Mouse (Mus musculus): ENCODE measurements around the gene Brix1. TPM values are rescaled to one million over a fixed set of nuclear protein-coding genes. Genes with fewer than 3 reads are reported as not detected.
"Not testable (repeated sequence)": the region's sequence is repeated elsewhere in the genome, so short reads cannot be mapped to it uniquely, and the experiment has no call there.

Gene Brix1
- total and polyA plus RNA-seq, 3 experiments = 66.6 to 319 (median 72.9) TPM

DNA sequence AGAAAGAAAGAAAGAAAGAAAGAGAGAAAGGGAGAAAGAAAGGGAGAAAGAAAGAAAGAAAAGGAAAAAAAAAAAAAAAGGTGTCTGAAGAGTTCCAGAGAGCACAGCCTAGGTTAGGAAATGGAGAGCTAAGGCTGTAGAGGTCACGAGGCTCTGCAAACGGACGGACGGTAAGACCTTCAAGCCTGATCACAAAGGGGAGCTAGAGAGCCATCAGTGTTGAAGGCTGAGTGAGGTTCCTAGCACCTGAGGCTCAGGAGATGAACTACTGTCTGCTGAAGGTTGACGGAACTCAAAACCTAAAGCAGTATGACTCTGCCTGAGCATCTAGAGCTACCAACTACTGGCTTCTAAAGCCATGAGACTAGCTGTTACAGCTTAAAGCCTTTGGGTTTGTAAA is 48.8 kb upstream of the Brix1 start:
- TF ChIP-seq JUND (IDR thresholded peaks at IDR 0.05; ENCODE audit: low read depth, low read length) (no peak), ELF1 (IDR thresholded peaks at IDR 0.05; ENCODE audit: low read depth, low read length) (no peak), ZC3H11A (IDR thresholded peaks at IDR 0.05; ENCODE audit: low read depth, low read length) (no peak)

DNA sequence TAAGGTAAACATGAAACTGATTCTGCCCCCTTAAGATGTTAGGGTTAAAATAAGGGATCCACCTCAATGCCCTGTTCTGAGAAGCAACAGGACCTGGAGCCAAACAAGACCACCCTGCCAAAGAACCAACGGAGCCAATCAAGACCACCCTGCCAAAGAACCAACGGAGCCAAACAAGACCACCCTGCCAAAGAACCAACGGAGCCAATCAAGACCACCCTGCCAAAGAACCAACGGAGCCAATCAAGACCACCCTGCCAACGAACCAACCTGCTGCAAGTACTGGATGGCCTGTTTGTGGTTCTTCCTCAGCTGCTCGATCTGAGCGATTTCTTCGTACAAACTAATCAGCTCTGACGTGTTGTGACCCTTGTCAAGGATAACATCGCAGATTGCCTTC is 47.6 kb upstream of the Brix1 start:
- not testable (repeated sequence) for H3K9me3 ChIP-seq (replicated peaks; ENCODE audit: insufficient read depth, low read length); H3K36me3 ChIP-seq (ENCODE audit: control insufficient read depth in 1 of 2, insufficient read depth in 2 of 2, low read length in 2 of 2); H3K4me1 ChIP-seq (ENCODE audit: control insufficient read depth in 1 of 2, insufficient read depth in 2 of 2, low read length in 2 of 2); H3K27me3 ChIP-seq (ENCODE audit: control insufficient read depth in 1 of 2, insufficient read depth in 2 of 2, low read length in 2 of 2); H3K9ac ChIP-seq (ENCODE audit: control insufficient read depth, low read depth, low read length, poor library complexity, severe bottlenecking); H3K79me2 ChIP-seq (ENCODE audit: control insufficient read depth, insufficient read depth, low read length, poor library complexity); DNase-seq (ENCODE audit: low read depth, low spot score); H3K27ac ChIP-seq (ENCODE audit: control insufficient read depth, low read depth, low read length); H3K4me3 ChIP-seq (ENCODE audit: control insufficient read depth in 1 of 2, insufficient read depth in 1 of 2, low read depth in 2 of 2, low read length in 2 of 2)

More for the DNA sequence above, 48.8 kb upstream of the Brix1 start:
- no peak overlapping the region for H3K9ac ChIP-seq (ENCODE audit: control insufficient read depth, low read depth, low read length, poor library complexity, severe bottlenecking)
- H3K4me3 ChIP-seq (ENCODE audit: control insufficient read depth in 1 of 2, insufficient read depth in 1 of 2, low read depth in 2 of 2, low read length in 2 of 2) = no peak overlapping the region
- DNase-seq (ENCODE audit: low read depth, low spot score) = no peak
- peaks cover 0 to 6% of the 10 kb centered on the region in 2 experiments; a peak in 1 of 4 replicates for H3K4me1 ChIP-seq (ENCODE audit: control insufficient read depth in 1 of 2, insufficient read depth in 2 of 2, low read length in 2 of 2)
- H3K9me3 ChIP-seq (replicated peaks; ENCODE audit: insufficient read depth, low read length) = no peaks in the 10 kb centered on the region
- H3K27me3 ChIP-seq (ENCODE audit: control insufficient read depth in 1 of 2, insufficient read depth in 2 of 2, low read length in 2 of 2) = no peaks in the 10 kb centered on the region
- no peak overlapping the region for H3K27ac ChIP-seq (ENCODE audit: control insufficient read depth, low read depth, low read length)
- H3K79me2 ChIP-seq (ENCODE audit: control insufficient read depth, insufficient read depth, low read length, poor library complexity) = no peaks in the 10 kb centered on the region
- peaks cover 0 to 5% of the 10 kb centered on the region in 2 experiments; a peak in 1 of 4 replicates for H3K36me3 ChIP-seq (ENCODE audit: control insufficient read depth in 1 of 2, insufficient read depth in 2 of 2, low read length in 2 of 2)

DNA sequence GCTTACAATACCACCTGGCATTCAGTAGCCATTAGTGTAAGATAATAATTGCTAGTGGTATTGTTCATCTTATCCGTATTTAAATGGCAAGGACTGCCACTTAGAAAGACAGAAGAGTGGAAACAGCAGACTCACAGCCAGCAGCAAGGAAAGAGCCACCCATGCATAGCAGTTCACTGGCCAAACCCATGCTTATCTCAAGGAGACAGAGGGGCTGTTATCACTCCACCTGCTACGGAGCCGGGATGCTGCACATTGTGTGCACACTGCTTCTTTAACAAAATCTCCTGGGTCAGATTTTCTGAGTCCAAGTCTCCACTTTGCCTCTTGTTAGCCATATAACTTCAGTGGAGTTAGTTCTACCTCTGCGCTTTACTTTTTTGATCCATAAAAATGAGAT is 45.6 kb upstream of the Brix1 start:
- Histone ChIP-seq H3K4me3 (ENCODE audit: control insufficient read depth in 1 of 2, insufficient read depth in 1 of 2, low read depth in 2 of 2, low read length in 2 of 2) (no peak overlapping the region), H3K9ac (ENCODE audit: control insufficient read depth, low read depth, low read length, poor library complexity, severe bottlenecking) (no peak overlapping the region), H3K27me3 (ENCODE audit: control insufficient read depth in 1 of 2, insufficient read depth in 2 of 2, low read length in 2 of 2) (no peaks in the 10 kb centered on the region), H3K9me3 (replicated peaks; ENCODE audit: insufficient read depth, low read length) (no peaks in the 10 kb centered on the region), H3K27ac (ENCODE audit: control insufficient read depth, low read depth, low read length) (no peak overlapping the region), H3K4me1 (ENCODE audit: control insufficient read depth in 1 of 2, insufficient read depth in 2 of 2, low read length in 2 of 2) (peaks cover 0 to 6% of the 10 kb centered on the region in 2 experiments; a peak in 1 of 4 replicates), H3K36me3 (ENCODE audit: control insufficient read depth in 1 of 2, insufficient read depth in 2 of 2, low read length in 2 of 2) (peaks cover 0 to 5% of the 10 kb centered on the region in 2 experiments; a peak in 1 of 4 replicates), H3K79me2 (ENCODE audit: control insufficient read depth, insufficient read depth, low read length, poor library complexity) (no peaks in the 10 kb centered on the region)
- DNase-seq (ENCODE audit: low read depth, low spot score) = peak; percentile 77
- TF ChIP-seq TBP (IDR thresholded peaks at IDR 0.05; ENCODE audit: low read depth, low read length) (no peak), MAX (IDR thresholded peaks at IDR 0.05; ENCODE audit: low read length) (no peak), NRF1 (IDR thresholded peaks at IDR 0.05; ENCODE audit: insufficient read depth, low read depth, low read length, poor library complexity, severe bottlenecking) (no peak), E2F4 (IDR thresholded peaks at IDR 0.05; ENCODE audit: borderline replicate concordance, low read depth, low read length) (no peak), POLR2AphosphoS2 (IDR thresholded peaks at IDR 0.05; ENCODE audit: low read length) (no peak), USF1 (IDR thresholded peaks at IDR 0.05; ENCODE audit: low read depth, low read length) (no peak), JUND (IDR thresholded peaks at IDR 0.05; ENCODE audit: low read depth, low read length) (no peak), ZMIZ1 (IDR thresholded peaks at IDR 0.05; ENCODE audit: low read depth, low read length) (no peak), ETS1 (IDR thresholded peaks at IDR 0.05; ENCODE audit: low read depth, low read length) (0 out of 2 replicates have a peak, but pooled peaks have one; percentile 40), CTCF (IDR thresholded peaks at IDR 0.05 in 2 of 3, conservative IDR thresholded peaks at IDR 0.05 in 1 of 3; ENCODE audit: control insufficient read depth in 1 of 3, insufficient read depth in 1 of 3, low read depth in 2 of 3, low read length in 3 of 3, poor library complexity in 1 of 3, severe bottlenecking in 1 of 3) (no peak), MAZ (IDR thresholded peaks at IDR 0.05; ENCODE audit: low read depth, low read length) (no peak), HCFC1 (IDR thresholded peaks at IDR 0.05; ENCODE audit: low read depth, low read length) (no peak), MYB (IDR thresholded peaks at IDR 0.05; ENCODE audit: low read depth, low read length) (no peak), RAD21 (IDR thresholded peaks at IDR 0.05; ENCODE audit: low read depth, low read length) (no peak), GABPA (IDR thresholded peaks at IDR 0.05; ENCODE audit: low read depth, low read length) (no peak), ZNF384 (IDR thresholded peaks at IDR 0.05; ENCODE audit: low read depth, low read length) (no peak), MAFK (IDR thresholded peaks at IDR 0.05; ENCODE audit: borderline replicate concordance, low read depth, low read length) (no peak), SIN3A (IDR thresholded peaks at IDR 0.05; ENCODE audit: low read length) (no peak; the same call in 1 of the 2 replicates), SMC3 (IDR thresholded peaks at IDR 0.05; ENCODE audit: low read depth, low read length) (no peak), MXI1 (IDR thresholded peaks at IDR 0.05; ENCODE audit: low read depth, low read length) (no peak), CHD1 (IDR thresholded peaks at IDR 0.05; ENCODE audit: low read depth, low read length) (no peak), POLR2AphosphoS5 (IDR thresholded peaks at IDR 0.05; ENCODE audit: borderline replicate concordance, low read depth, low read length) (no peak), KAT2A (conservative IDR thresholded peaks at IDR 0.05; ENCODE audit: low read depth, low read length) (no peak), UBTF (IDR thresholded peaks at IDR 0.05; ENCODE audit: borderline replicate concordance, insufficient read depth, low read depth, low read length) (no peak), MYC (IDR thresholded peaks at IDR 0.05; ENCODE audit: low read depth, low read length) (no peak)

Measured in MEL (cell line).